Mouse (Mus musculus) thymus, adult 2 months (tissue): ENCODE data around the gene Ttll5.

Experiments
- CTCF ChIP-seq: fragments of 200-500 bp; IDR thresholded peaks from 2 replicates; pipeline ENCODE4 v1.5.1; 2012; ENCODE audit warnings: mild to moderate bottlenecking, control low read depth, low read length, moderate library complexity, borderline replicate concordance; ENCODE audit not compliant: control insufficient read depth, poor library complexity, insufficient read depth; ENCODE audit errors: extremely low read depth
- POLR2A ChIP-seq: fragments of 200-500 bp; IDR thresholded peaks from 2 replicates; pipeline ENCODE4 v1.6.1; 2012; ENCODE audit warnings: mild to moderate bottlenecking, low read length, control low read depth, moderate library complexity; ENCODE audit not compliant: control insufficient read depth, poor library complexity, insufficient read depth; ENCODE audit errors: extremely low read depth

DNA sequence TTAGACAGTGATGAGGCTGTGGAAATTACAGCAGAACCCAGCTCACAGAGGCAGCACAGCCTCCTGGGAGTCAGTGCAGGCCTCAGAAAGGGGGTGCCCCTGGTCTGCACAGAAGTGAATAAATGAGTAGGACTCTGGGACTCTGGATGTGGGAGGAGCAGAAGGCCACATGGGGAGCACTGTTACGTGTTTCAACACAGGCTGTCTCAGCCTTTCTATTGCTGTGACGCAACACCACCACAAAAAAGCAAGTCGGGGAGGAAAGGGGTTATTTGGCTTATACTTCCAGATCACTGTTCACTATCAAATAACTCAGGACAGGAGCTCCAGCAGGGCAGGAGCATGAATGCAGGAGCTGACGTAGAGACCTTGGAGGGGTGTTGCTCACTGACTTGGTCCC is 271.3 kb downstream of the Ttll5 start:
- TF ChIP-seq CTCF (no peak), POLR2A (no peak)
